Mouse (Mus musculus) left cerebral cortex, adult 18-20 months (tissue): ENCODE results near the gene Anks1b. TPM values are rescaled to one million over a fixed set of nuclear protein-coding genes. Genes with fewer than 3 reads are reported as not detected.
A peak's percentile ranks its signal among the peaks of the same experiment; 100 is the strongest.

Source experiments
- DNase-seq, 2 experiments: peaks; one replicate each; pipeline ENCODE4 v3.0.0; 2021 to 2022; ENCODE audit warnings: low spot score in 2 of 2, mixed read lengths in 1 of 2
- total RNA-seq, 2 experiments: library from RNA; stranded (reverse); gene quantifications; 2 replicates each; pipeline ENCODE4 v1.2.3; 2021

The Anks1b gene
- total RNA-seq, 2 experiments from 2014 or later: 437 to 438 TPM

- DNase-seq: no peak
Observed at GRCm38 (mm10) chr10:90937721-90938460, 1064.6 kb downstream of the Anks1b start.

DNA sequence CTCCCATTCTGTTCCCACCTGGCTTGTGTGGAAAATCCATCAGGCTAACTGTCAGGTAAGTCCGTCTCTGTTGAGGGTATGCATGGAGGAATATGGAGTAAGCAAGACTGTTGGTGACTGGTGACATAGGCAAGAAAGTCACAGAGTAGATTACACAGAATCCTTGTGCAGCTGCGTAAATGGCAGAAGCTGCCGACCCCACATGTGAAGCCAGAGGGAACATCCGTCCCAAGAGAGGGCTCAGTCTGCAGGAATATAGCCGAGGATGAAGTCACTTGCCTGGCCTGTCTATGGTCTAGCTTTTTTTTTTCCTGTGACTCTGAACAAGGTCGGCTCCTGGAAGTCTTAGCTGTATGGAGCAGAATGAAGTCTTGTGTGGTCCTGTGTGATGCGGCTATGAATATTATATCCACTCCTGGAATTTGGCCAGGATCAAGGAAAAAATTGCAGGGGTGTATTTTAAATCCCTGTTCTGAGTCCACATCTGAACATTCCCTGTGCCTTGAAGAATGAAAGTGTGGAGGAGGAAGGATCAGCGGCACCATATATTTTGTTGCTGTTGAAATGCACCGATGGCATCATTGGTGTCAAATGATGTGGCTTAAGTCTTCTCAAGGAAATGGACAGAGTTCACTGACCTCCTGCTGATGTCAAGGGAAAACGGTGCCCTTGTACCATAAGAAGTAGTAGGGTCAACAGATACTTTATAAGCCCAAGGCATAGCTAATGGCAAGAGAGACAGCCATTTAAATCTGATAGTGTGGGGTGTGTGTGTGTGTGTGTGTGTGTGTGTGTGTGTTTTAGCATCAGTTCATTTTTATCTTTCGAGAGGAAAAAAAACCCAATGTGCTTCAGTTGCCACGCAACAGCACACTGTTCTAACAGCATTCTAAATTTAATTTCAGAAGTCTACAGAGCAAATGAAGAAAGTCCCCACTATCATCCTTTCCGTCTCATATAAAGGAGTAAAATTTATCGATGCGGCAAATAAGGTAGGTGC, 1067.5 kb downstream of the Anks1b start:
- DNase-seq: no peak

DNA sequence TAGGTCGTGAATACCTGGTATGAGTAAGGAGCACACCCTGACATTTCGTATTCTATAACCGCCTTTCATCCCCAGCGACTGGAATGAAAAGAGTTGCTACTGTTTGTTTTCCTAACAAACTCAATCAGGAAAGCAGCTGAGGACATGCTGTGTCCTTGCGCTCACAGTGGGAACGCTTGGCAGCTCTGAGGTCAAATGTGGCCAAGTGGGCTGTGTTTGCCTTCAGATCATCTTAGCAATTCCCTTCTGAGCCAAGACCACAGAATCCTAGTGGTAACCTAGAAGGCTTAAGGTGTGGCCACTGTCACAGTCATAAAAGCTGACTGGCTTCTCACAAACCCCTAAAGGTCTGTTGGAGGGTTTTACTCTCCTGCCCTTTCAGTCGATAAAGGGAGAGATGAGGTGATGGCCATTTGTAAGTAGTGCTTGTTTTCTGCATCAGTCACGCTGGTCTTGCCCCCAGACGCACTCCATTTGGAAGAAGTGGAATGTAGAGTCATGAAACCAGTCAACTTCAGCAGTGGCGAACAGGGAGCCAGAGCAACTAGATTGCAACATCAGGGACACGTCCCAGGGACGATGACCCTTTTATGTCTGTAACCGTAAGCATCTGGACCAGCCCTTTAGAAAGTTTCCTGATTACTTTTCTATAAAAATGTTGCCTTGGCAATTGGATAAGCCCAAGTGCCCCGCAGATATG, 1068.8 kb downstream of the Anks1b start:
- no peak for DNase-seq

DNA sequence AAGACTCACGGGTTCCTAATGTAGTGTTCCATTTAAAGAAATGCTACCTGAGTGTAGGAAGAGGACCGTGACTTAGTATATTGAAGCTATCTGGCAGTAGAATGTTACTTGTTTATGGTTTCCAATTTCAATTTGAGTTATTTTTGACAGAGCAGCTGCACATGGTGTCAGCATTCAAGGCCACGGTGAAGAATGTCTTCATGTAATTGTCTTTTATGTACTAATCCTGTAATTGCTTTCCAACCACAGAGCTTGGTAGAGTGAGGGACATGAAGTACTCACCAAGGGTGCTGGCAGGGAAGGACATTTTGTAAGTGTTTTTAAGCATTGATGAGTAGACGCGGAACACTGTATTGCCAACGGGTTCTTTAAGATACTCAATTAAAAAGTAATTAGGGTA, 1073.7 kb downstream of the Anks1b start:
- DNase-seq: no peak

DNA sequence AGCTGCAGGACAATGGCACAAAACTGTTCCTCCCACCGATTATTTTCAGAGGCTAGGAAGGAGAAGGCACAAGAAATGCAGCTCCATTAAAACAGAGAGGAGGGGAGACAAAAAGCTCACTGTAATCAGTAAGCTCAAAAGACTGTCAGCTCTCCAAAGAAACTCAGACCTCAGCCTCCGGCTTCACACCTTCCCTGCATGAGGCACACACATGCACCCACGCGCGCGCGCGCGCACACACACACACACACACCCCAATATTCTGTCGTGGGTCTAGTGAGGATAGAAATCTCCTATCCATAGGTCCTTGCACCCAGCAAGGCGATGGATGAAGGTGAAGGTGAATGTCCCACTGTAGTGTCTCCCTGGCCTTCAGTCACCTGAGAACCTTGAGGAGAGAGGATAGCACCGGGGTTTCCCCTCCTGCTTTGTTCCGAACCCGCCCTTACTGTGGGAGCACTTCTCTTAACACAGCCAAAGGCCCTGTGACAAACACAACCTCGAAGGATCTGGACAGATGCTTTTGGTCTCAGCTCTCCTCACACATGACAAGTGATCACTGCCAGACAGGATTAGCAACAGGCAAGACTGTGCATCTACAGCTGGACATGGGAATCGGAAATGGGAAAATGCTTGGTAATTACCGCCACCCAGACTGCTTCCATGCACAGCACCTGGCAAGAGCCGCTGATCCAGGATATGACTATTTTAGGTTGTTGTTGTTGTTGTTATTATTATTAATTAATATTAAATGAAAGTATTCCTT, 1074.5 kb downstream of the Anks1b start:
- peak in 1 of 2 experiments; percentile 61 for DNase-seq

GRCm38 (mm10) chr10:90953103-90953709, 1079.9 kb downstream of the Anks1b start:
- DNase-seq: no peak

DNA sequence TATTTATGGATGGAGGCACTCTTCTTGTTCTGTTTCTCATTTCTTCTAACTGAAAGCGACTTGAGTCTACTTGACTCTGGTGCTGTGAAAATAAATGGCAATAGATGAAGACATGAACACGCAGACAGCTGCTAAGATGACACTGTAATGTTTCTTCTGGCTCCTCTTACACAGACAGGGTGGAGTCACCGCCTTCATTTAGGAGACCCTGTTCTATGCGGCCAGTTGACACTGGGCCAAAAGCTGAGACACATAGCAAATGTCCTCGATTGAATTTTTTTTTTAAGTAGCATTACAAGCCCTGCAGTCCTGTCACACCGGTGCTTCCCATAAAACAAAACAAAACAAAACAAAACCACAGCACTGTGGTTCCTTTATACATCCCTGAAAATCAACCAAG, 1080.5 kb downstream of the Anks1b start:
- DNase-seq: no peak

- no peak for DNase-seq
Observed at GRCm38 (mm10) chr10:90960374-90960773, 1087.1 kb downstream of the Anks1b start.

GRCm38 (mm10) chr10:90964511-90964910, 1091.2 kb downstream of the Anks1b start:
- no peak for DNase-seq

- DNase-seq: peak in 1 of 2 experiments; percentile 37
Observed at GRCm38 (mm10) chr10:90965671-90966315, 1092.5 kb downstream of the Anks1b start.

GRCm38 (mm10) chr10:90966821-90967220, 1093.5 kb downstream of the Anks1b start:
- DNase-seq: peak; percentile 84 to 87

GRCm38 (mm10) chr10:90968247-90968646, 1094.9 kb downstream of the Anks1b start:
- no peak for DNase-seq

DNA sequence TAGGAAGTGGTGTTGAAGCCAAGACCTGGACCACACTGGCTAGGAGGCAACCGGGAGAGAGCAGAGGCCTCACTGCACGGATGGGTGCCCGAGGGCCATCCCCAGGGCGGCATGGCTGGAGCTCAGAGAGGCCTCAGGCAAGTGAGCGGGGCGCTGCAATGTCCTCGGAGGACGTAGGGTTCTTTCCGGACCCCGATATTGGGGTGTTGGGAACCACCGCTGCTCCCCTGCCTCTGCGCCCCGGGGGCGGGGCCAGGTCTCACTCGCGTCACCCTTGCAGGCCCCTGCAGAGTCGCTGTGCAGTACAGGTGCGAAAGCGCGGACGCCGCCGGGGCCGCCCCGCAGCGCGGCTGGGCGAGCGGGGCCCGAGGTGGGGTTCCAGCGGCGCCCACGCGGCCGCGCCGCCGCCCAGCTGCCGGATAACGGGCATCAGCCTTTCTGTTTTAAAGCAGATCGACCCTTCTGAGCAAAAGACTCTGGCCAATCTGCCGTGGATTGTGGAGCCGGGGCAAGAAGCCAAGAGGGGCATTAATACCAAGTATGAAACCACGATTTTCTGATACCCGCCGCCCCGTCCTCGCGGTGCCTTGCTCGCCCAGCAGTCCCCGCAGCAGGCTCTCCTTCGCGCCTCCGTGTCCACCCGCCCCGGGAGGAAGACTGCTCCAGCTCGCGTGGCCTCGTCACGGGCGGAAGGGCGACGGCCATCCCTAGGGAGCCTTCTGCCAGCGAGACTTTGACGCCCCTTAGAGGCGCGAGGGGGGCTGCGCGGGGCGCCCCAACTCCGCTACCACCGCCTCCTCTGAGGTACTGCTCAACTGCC, 1096.3 kb downstream of the Anks1b start:
- no peak for DNase-seq

- DNase-seq: no peak
Observed at GRCm38 (mm10) chr10:90970560-90970959, 1097.3 kb downstream of the Anks1b start.

DNA sequence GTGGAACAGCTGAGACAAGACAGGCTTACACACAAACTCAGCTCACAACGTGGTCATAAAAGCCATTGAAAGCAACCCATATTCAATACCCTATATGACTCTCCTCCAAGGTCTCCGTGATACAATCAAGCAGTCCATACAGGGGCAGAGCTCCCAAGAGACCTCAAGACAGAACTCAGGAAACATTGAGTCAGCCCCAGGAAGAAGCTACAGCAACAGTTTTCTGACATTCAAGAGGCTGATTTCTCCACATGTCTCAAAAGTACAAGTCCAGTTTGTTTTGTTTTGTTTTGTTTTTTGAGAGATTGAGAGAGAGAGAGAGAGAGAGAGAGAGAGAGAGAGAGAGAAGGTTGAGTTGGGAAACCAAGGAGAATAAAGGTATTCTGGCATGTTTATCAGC, 1100.8 kb downstream of the Anks1b start:
- DNase-seq: no peak

DNA sequence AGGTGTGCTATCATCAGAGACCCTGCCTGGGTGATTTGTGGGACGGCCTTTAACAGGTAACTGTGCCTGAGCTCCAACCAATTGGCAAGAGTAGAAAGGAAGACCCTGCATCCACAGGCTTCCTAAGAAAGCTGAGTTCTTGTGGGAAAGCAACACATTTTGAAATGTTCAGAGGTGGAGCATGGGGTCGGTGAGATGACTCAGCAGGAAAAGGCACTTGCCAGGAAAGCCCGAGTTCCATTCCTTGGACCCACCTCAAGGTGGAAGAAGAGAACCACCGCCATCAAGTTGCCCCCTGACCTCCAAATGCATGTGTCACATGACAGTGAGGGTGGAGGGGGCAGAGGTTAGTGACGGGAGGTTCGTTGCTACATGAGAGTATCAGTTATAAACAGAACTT, 1101.2 kb downstream of the Anks1b start:
- DNase-seq: no peak

DNA sequence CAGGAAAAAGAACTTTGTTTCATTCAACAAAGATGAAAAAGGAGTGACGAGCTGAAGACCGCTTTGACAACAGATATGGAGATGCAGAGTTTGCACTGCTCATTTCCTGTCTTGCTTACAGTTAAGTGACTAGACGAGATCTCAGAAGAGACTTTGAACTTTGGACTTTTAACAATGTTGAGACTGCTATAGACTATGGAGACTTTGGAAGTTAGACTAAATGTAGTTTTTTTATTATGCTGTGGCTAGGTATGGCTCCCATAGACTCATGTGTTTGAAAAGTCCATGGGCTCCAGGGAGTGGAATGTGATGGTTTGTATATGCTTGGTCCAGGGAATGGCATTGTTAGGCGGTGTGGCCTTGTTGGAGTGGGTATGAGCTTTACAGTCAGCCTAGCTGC, 1108.5 kb downstream of the Anks1b start:
- no peak for DNase-seq

DNA sequence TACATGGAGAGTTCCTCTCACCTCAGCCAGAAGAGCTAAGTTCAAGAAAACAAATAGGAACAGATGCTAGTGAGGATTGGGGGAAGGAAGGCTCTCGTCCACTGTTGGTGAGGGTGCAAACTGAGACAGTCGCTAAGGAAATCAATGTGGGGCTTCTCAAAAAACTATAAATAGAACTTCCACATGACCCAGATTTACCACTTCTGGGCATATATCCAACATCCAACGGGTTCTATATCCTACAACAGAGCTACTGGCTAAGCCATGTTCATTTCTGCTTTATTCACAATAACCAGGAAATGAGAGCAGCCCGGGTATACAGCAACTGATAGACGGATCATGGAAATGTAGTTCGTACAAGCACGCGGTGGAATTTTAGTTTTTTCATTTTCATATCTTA, 1109.7 kb downstream of the Anks1b start:
- DNase-seq: no peak

DNA sequence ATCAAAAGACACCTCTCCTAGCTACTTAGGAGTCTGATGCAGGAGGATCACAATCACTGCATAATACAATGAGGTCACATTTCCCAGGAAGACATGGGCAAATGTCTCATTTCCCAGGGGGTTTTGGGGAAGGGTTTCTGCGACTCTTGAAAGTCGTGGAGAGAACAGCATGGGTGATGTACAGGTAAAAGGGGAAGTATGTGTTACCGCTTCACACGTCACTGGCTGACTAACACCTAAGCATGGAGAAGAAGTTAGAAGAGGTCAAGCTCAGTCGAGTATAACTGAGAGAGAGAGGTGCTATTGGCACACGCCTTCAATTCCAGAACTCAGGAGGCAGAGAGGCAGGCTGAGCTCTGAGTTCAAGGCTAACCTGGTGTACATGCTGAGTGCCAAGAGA, 1117.0 kb downstream of the Anks1b start:
- no peak for DNase-seq
